Mouse (Mus musculus) bone marrow macrophage, adult 2 months (primary cell): Measurements from ENCODE around the gene Wsb1.

ENCODE experiments used
- CTCF ChIP-seq: IDR thresholded peaks from 2 replicates; pipeline ENCODE4 v1.5.1; 2012; ENCODE audit warnings: low read depth, mild to moderate bottlenecking, low read length, moderate library complexity
- POLR2A ChIP-seq: IDR thresholded peaks from 2 replicates; pipeline ENCODE4 v1.6.1; 2012; ENCODE audit warnings: mild to moderate bottlenecking, low read depth, low read length, borderline replicate concordance

DNA sequence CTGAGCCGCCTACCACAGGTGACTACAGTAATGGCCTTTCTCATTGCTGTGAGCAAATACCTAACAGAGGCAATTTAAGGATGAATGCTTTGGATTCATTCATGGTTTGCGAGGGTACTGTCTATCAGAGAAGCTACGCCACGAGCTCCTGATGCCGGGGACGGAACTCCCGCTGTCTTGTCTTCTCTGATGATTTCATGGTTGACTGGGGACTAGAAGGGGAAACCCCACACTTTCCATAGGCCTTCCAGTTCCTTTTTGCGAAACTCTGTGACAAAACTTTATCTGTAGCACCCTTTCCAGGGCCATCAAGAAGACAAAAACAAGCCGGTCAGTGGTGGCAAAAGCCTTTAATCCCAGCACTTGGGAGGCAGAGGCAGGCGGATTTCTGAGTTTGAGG lies 46.8 kb downstream of the Wsb1 start:
- TF ChIP-seq POLR2A (no peak), CTCF (no peak)
